Mouse (Mus musculus): ENCODE results near the gene a.
"Not testable (repeated sequence)": the region's sequence is repeated elsewhere in the genome, so short reads cannot be mapped to it uniquely, and the experiment has no call there.

- not testable (repeated sequence) for TF ChIP-seq POLR2A (IDR thresholded peaks at IDR 0.05; ENCODE audit: borderline replicate concordance, control insufficient read depth, low read depth, low read length); CTCF (IDR thresholded peaks at IDR 0.05; ENCODE audit: control insufficient read depth, insufficient read depth, low read length)
These were observed 227.1 kb downstream of the a start, which contains the start of gene Gm14226 for GRCm38 (mm10) chr2:155018251-155018755.

Data from bone marrow, adult 2 months (tissue).